Mouse (Mus musculus) neural tube, embryonic 11.5 days (tissue): Measurements from ENCODE around the gene Cope. TPM values are rescaled to one million over a fixed set of nuclear protein-coding genes. Genes with fewer than 3 reads are reported as not detected.

ENCODE experiments used
- ATAC-seq: fragments of 200-750 bp; cut with Nextera tagmentation; 2 replicates; pipeline ENCODE4 v1.8.0; 2017; ENCODE audit warnings: moderate number of reproducible peaks, mild to moderate bottlenecking, moderate TSS enrichment, moderate library complexity; ENCODE audit not compliant: insufficient read depth, low FRiP score, low TSS enrichment
- DNase-seq: peaks from one replicate; pipeline ENCODE4 v3.0.0-alpha.2; 2015; ENCODE audit warnings: low spot score
- H3K27ac ChIP-seq: fragments of 300-500 bp; sonication (generic); 2 replicates; pipeline ENCODE4 v1.5.1; 2014; ENCODE audit warnings: low read depth, mild to moderate bottlenecking, low read length
- H3K27me3 ChIP-seq: fragments of 300-500 bp; sonication (generic); 2 replicates; pipeline ENCODE4 v1.6.1; 2014; ENCODE audit warnings: mild to moderate bottlenecking, low read length, mixed read lengths; ENCODE audit not compliant: control insufficient read depth, insufficient read depth
- H3K36me3 ChIP-seq: fragments of 300-500 bp; sonication (generic); 2 replicates; pipeline ENCODE4 v1.6.1; 2014; ENCODE audit warnings: mild to moderate bottlenecking, low read length, moderate library complexity, mixed read lengths; ENCODE audit not compliant: control insufficient read depth, insufficient read depth
- H3K4me1 ChIP-seq: fragments of 300-500 bp; sonication (generic); 2 replicates; pipeline ENCODE4 v1.6.1; 2014; ENCODE audit warnings: low read length, mixed read lengths; ENCODE audit not compliant: control insufficient read depth, insufficient read depth
- H3K4me2 ChIP-seq: fragments of 300-500 bp; sonication (generic); 2 replicates; pipeline ENCODE4 v1.6.1; 2014; ENCODE audit warnings: low read depth, mild to moderate bottlenecking, moderate library complexity
- H3K4me3 ChIP-seq: fragments of 300-500 bp; sonication (generic); 2 replicates; pipeline ENCODE4 v1.5.1; 2014; ENCODE audit warnings: low read depth, low read length
- H3K9ac ChIP-seq: fragments of 300-500 bp; sonication (generic); 2 replicates; pipeline ENCODE4 v1.6.1; 2014; ENCODE audit warnings: mild to moderate bottlenecking, low read length
- H3K9me3 ChIP-seq: fragments of 300-500 bp; sonication (generic); 2 replicates; pipeline ENCODE4 v1.6.1; 2016; ENCODE audit warnings: low read length; ENCODE audit not compliant: control insufficient read depth
- WGBS: fragments of 180-500 bp; shearing (Covaris S2); extraction: QIAGEN DNeasy Blood & Tissue Kit; methylation state at CpG from one replicate; pipeline ENCODE4 v1.1.7; 2014; 5-methylcytosine and 5-hydroxymethylcytosine counted together
- polyA plus RNA-seq: library from polyadenylated mRNA; unstranded; fragments of >200 nt; fragmentation: Nextera tagmentation; extraction: Ambion mirVana; gene quantifications from 2 replicates; pipeline ENCODE4 v1.2.1, GENCODE M21; 2014

Gene Cope
- polyA plus RNA-seq, 1 experiment from 2014 or later: 272 TPM

- WGBS: 12% methylated on average over 15 of the region's 15 CpGs
- peak; percentile 87 for DNase-seq
- Histone ChIP-seq H3K27ac (peak overlapping the region; percentile 75; the same call in 1 of the 2 replicates), H3K4me2 (peak overlapping the region; percentile 59), H3K9ac (peak overlapping the region; percentile 63), H3K27me3 (no peaks in the 10 kb centered on the region), H3K4me1 (peaks cover 25% of the 10 kb centered on the region), H3K9me3 (no peaks in the 10 kb centered on the region), H3K36me3 (peaks cover 4% of the 10 kb centered on the region; the same call in 1 of the 2 replicates), H3K4me3 (peak overlapping the region; percentile 47)
- peak; percentile 86 for ATAC-seq
Observed at GRCm38 (mm10) chr8:70316511-70317504, 14.5 kb downstream of the Cope start.

GRCm38 (mm10) chr8:70317872-70318271 is 15.6 kb downstream of the Cope start:
- no peak overlapping the region; the same call in 1 of the 2 replicates for H3K9ac ChIP-seq
- no peak overlapping the region for H3K4me2 ChIP-seq
- no peaks in the 10 kb centered on the region for H3K9me3 ChIP-seq
- H3K4me3 ChIP-seq: no peak overlapping the region
- no peak for ATAC-seq
- no peak for DNase-seq
- 87% methylated on average over 5 of the region's 5 CpGs for WGBS
- H3K36me3 ChIP-seq: peaks cover 3% of the 10 kb centered on the region; the same call in 1 of the 2 replicates
- no peak overlapping the region for H3K27ac ChIP-seq
- H3K27me3 ChIP-seq: no peaks in the 10 kb centered on the region
- peaks cover 25% of the 10 kb centered on the region for H3K4me1 ChIP-seq

GRCm38 (mm10) chr8:70323716-70324115 is 21.4 kb downstream of the Cope start:
- 0 out of 2 replicates have a peak, but pooled peaks cover 2% of the 10 kb centered on the region for H3K36me3 ChIP-seq
- 88% methylated on average over 3 of the region's 3 CpGs for WGBS
- no peak for ATAC-seq

GRCm38 (mm10) chr8:70327512-70327911 is 25.2 kb downstream of the Cope start:
- H3K9ac ChIP-seq: no peak overlapping the region
- H3K27me3 ChIP-seq: no peaks in the 10 kb centered on the region
- DNase-seq (no peak), ATAC-seq (no peak)
- H3K27ac ChIP-seq: no peak overlapping the region
- 0 out of 2 replicates have a peak, but pooled peaks cover 2% of the 10 kb centered on the region for H3K36me3 ChIP-seq
- 91% methylated on average over 6 of the region's 6 CpGs for WGBS
- H3K4me1 ChIP-seq: peaks cover 23% of the 10 kb centered on the region
- H3K9me3 ChIP-seq: no peaks in the 10 kb centered on the region
- H3K4me2 ChIP-seq: no peak overlapping the region
- no peak overlapping the region for H3K4me3 ChIP-seq

More at GRCm38 (mm10) chr8:70323716-70324115, 21.4 kb downstream of the Cope start:
- no peaks in the 10 kb centered on the region for H3K27me3 ChIP-seq
- no peak for DNase-seq
- no peaks in the 10 kb centered on the region for H3K9me3 ChIP-seq
- H3K4me3 ChIP-seq: no peak overlapping the region
- no peak overlapping the region for H3K4me2 ChIP-seq
- no peak overlapping the region for H3K27ac ChIP-seq
- H3K9ac ChIP-seq: no peak overlapping the region
- H3K4me1 ChIP-seq: no peaks in the 10 kb centered on the region

GRCm38 (mm10) chr8:70329124-70329834 is 27.0 kb downstream of the Cope start, which contains the start of gene Gdf1:
Gdf1 (plus strand) TSS chr8:70329817.
- peak within 1 kb of the TSS; percentile 33 for H3K4me2 ChIP-seq
- DNase-seq: peak; percentile 20
- peaks cover 23% of the 10 kb centered on the region for H3K4me1 ChIP-seq
- no peak for ATAC-seq
- 21% methylated on average over 14 of the region's 14 CpGs for WGBS
- H3K9ac ChIP-seq: peak within 1 kb of the TSS; percentile 26; the same call in 1 of the 2 replicates
- peak within 1 kb of the TSS; percentile 15 for H3K4me3 ChIP-seq
- H3K36me3 ChIP-seq: peaks cover 12% of the 10 kb centered on the region
- no peaks in the 10 kb centered on the region for H3K9me3 ChIP-seq
- H3K27me3 ChIP-seq: no peaks in the 10 kb centered on the region
- no peak within 1 kb of the TSS for H3K27ac ChIP-seq

- DNase-seq (peak; percentile 26), ATAC-seq (peak; percentile 37)
- Histone ChIP-seq H3K36me3 (peaks cover 18% of the 10 kb centered on the region), H3K4me1 (peaks cover 23% of the 10 kb centered on the region), H3K4me3 (peak overlapping the region; percentile 15), H3K9ac (peak overlapping the region; percentile 26; the same call in 1 of the 2 replicates), H3K27ac (no peak overlapping the region), H3K9me3 (no peaks in the 10 kb centered on the region), H3K27me3 (no peaks in the 10 kb centered on the region), H3K4me2 (peak overlapping the region; percentile 33)
- WGBS: 2% methylated on average over 45 of the region's 45 CpGs
Observed at GRCm38 (mm10) chr8:70329835-70330740, 27.8 kb downstream of the Cope start.

GRCm38 (mm10) chr8:70330741-70331364 is 28.5 kb downstream of the Cope start:
- peaks cover 23% of the 10 kb centered on the region for H3K4me1 ChIP-seq
- ATAC-seq (peak; percentile 73), DNase-seq (peak; percentile 83)
- WGBS: 22% methylated on average over 53 of the region's 53 CpGs
- H3K36me3 ChIP-seq: peaks cover 22% of the 10 kb centered on the region
- peak overlapping the region; percentile 33 for H3K4me2 ChIP-seq
- no peaks in the 10 kb centered on the region for H3K27me3 ChIP-seq
- no peak overlapping the region for H3K9ac ChIP-seq
- H3K4me3 ChIP-seq: peak overlapping the region; percentile 15; the same call in 1 of the 2 replicates
- no peaks in the 10 kb centered on the region for H3K9me3 ChIP-seq
- H3K27ac ChIP-seq: no peak overlapping the region
